Mouse (Mus musculus) liver, embryonic 14.5 days (tissue): ENCODE results near the gene Tll1. TPM values are rescaled to one million over a fixed set of nuclear protein-coding genes. Genes with fewer than 3 reads are reported as not detected.

ENCODE experiments used
- ATAC-seq: fragments of 200-750 bp; cut with Nextera tagmentation; 2 replicates; pipeline ENCODE4 v1.8.0; 2017; ENCODE audit warnings: moderate number of reproducible peaks, mild to moderate bottlenecking, moderate library complexity; ENCODE audit not compliant: insufficient read depth
- DNase-seq, 3 experiments: peaks; one replicate each; pipeline ENCODE4 v3.0.0-alpha.2; 2012 to 2013; ENCODE audit warnings: low read depth in 3 of 3, low spot score in 3 of 3
- H3K27ac ChIP-seq: fragments of 300-500 bp; sonication (generic); 2 replicates; pipeline ENCODE4 v1.5.1; 2014; ENCODE audit warnings: moderate library complexity, mild to moderate bottlenecking, control low read depth, inconsistent platforms
- H3K27me3 ChIP-seq: fragments of 300-500 bp; sonication (generic); 2 replicates; pipeline ENCODE4 v1.6.1; 2014; ENCODE audit warnings: mild to moderate bottlenecking, low read length, moderate library complexity; ENCODE audit not compliant: control insufficient read depth, insufficient read depth
- H3K36me3 ChIP-seq: fragments of 300-500 bp; sonication (generic); replicated peaks from 2 replicates; pipeline ENCODE4 v1.6.1; 2014; ENCODE audit warnings: low read depth; ENCODE audit not compliant: control insufficient read depth, insufficient read depth
- H3K4me1 ChIP-seq, 2 experiments: fragments of 200-500 bp in 1 of 2; fragments of 300-500 bp in 1 of 2; sonication (generic) in 1 of 2; replicated peaks; 2 replicates each; pipeline ENCODE4 v1.6.1; 2012 to 2014; ENCODE audit warnings: antibody characterized with exemption in 1 of 2, inconsistent platforms in 1 of 2, low read length in 1 of 2; ENCODE audit not compliant: control insufficient read depth in 2 of 2, insufficient read depth in 2 of 2
- H3K4me2 ChIP-seq: fragments of 300-500 bp; sonication (generic); 2 replicates; pipeline ENCODE4 v1.6.1; 2014; ENCODE audit warnings: low read depth, mild to moderate bottlenecking, control low read depth, moderate library complexity
- H3K4me3 ChIP-seq, 2 experiments: fragments of 200-500 bp in 1 of 2; fragments of 300-500 bp in 1 of 2; sonication (generic) in 1 of 2; 2 replicates each; pipeline ENCODE4 v1.5.1; 2012 to 2014; ENCODE audit warnings: low read depth in 2 of 2, low read length in 2 of 2, mild to moderate bottlenecking in 2 of 2, control low read depth in 1 of 2, inconsistent platforms in 1 of 2, moderate library complexity in 1 of 2; ENCODE audit not compliant: insufficient read depth in 1 of 2
- H3K9ac ChIP-seq: fragments of 300-500 bp; sonication (generic); replicated peaks from 2 replicates; pipeline ENCODE4 v1.6.1; 2014; ENCODE audit warnings: mild to moderate bottlenecking, control low read depth, moderate library complexity
- H3K9me3 ChIP-seq: fragments of 300-500 bp; sonication (generic); 2 replicates; pipeline ENCODE4 v1.6.1; 2016; ENCODE audit warnings: low read length, mixed read lengths; ENCODE audit not compliant: control insufficient read depth
- CTCF ChIP-seq: IDR thresholded peaks from 2 replicates; pipeline ENCODE4 v1.5.1; 2016; ENCODE audit warnings: antibody characterized with exemption, low read depth, control low read depth
- EP300 ChIP-seq: IDR thresholded peaks from 2 replicates; pipeline ENCODE4 v1.6.1; 2016; ENCODE audit warnings: antibody characterized with exemption, low read depth
- WGBS: fragments of 180-500 bp; shearing (Covaris S2); extraction: QIAGEN DNeasy Blood & Tissue Kit; methylation state at CpG from one replicate; pipeline ENCODE4 v1.1.7; 2014; ENCODE audit not compliant: insufficient replicate concordance; 5-methylcytosine and 5-hydroxymethylcytosine counted together
- polyA plus RNA-seq, 2 experiments: library from polyadenylated mRNA; depleted of rRNA in 1 of 2; stranded (reverse) in 1 of 2; unstranded in 1 of 2; fragments of >200 nt; fragmentation: Nextera tagmentation in 1 of 2; extraction: Ambion mirVana in 1 of 2; gene quantifications; 2 replicates each; pipeline versions ENCODE4 v1.2.1 to v1.2.3; 2012 to 2014

Tll1 gene
- polyA plus RNA-seq, 2 experiments: 0.01 TPM; not detected in 1

- no peaks in the 10 kb centered on the region for H3K9me3 ChIP-seq
- TF ChIP-seq CTCF: no peak
- no peaks in the 10 kb centered on the region for H3K4me1 ChIP-seq
- H3K36me3 ChIP-seq: no peaks in the 10 kb centered on the region
- no peak overlapping the region for H3K4me3 ChIP-seq
- no peak overlapping the region for H3K4me2 ChIP-seq
- ATAC-seq (no peak), DNase-seq (no peak)
- WGBS: 60% methylated on average over 2 of the region's 2 CpGs
- no peak overlapping the region for H3K27ac ChIP-seq
- H3K27me3 ChIP-seq: no peaks in the 10 kb centered on the region
- H3K9ac ChIP-seq: no peak overlapping the region
These were observed 32.3 kb downstream of the Tll1 start for GRCm38 (mm10) chr8:64173759-64174158.

GRCm38 (mm10) chr8:64152899-64153891 lies 52.9 kb downstream of the Tll1 start:
- Histone ChIP-seq H3K9ac (no peak overlapping the region), H3K9me3 (no peaks in the 10 kb centered on the region), H3K27me3 (no peaks in the 10 kb centered on the region), H3K27ac (no peak overlapping the region), H3K36me3 (no peaks in the 10 kb centered on the region), H3K4me2 (no peak overlapping the region), H3K4me3 (no peak overlapping the region), H3K4me1 (no peaks in the 10 kb centered on the region)
- DNase-seq (no peak), ATAC-seq (no peak)
- WGBS: 49% methylated on average over 9 of the region's 9 CpGs
- TF ChIP-seq EP300 (no peak), CTCF (no peak)

DNA sequence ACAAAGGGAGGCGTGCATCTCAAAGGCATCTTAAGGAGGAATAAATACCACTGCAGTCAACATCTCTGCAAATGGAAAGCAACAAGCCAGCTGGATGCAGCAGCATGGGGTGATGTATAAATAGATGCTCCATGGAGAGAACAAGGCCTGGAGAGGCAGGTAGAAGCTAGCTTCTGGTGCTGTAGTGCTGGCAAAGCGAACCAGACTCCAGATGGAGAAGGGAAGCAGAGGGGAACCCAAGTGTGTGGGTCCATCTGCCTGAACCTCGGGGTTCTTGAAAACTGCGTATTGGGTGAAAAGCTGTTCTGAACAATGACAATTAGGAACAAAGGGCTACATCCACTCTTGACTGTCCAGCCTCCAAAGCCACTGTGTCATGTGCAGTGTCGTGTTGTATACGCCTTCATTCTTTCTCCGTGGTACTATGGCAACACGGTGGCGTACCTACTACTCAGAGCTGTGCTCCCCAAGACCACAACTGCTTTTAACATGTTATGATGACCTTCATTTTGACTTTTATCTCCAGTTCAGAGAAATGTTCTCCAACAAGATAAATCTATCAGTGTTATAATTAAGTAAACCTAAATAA lies 53.8 kb downstream of the Tll1 start:
- 64% methylated on average over 9 of the region's 9 CpGs for WGBS

DNA sequence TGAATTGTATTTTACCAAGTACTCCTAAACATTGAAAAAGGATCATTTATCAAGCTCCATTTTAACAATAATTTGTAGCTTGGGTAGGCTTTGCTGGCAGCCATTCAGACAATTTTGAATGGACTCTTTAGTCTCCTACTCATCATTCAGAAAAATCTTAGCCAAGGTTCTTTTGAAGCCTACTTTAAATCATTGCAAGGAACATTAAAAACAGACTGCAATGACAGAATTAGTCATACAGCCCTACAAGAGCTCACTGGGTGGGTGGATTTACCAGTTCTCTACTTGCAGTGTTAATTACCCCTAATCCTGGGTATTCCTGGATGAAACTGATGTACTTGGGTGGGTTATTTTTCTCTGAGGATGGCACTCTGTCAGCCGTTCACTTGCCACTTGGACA lies 69.5 kb downstream of the Tll1 start:
- TF ChIP-seq EP300: no peak
- no peak for TF ChIP-seq CTCF
- no peaks in the 10 kb centered on the region for H3K9me3 ChIP-seq

More for the DNA sequence above, 53.8 kb downstream of the Tll1 start:
- Histone ChIP-seq H3K27me3 (no peaks in the 10 kb centered on the region), H3K36me3 (no peaks in the 10 kb centered on the region), H3K4me3 (no peak overlapping the region), H3K27ac (no peak overlapping the region), H3K9ac (no peak overlapping the region), H3K9me3 (no peaks in the 10 kb centered on the region), H3K4me2 (no peak overlapping the region), H3K4me1 (no peaks in the 10 kb centered on the region)
- DNase-seq (no peak), ATAC-seq (no peak)
- TF ChIP-seq CTCF (no peak), EP300 (no peak)

DNA sequence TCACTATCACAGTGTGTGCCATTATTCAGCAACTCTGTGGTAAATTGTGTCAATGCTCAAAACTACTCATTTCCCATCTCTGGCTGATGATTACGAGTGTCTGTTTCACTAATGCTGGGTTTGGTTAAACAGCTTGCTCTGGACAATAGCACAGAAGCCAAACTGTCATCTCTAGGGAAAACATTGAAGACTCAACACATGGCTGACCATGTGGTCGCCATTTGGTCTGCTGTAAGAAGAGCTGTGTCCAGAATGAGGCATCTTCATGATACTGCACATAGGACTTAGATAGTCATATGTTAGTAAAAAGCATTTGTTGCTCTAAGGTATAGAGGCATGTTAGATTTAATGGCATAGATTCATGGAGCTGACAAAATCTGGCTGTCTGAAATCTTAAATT lies 98.9 kb downstream of the Tll1 start:
- no peak overlapping the region for H3K4me3 ChIP-seq
- no peaks in the 10 kb centered on the region for H3K27me3 ChIP-seq
- 38% methylated on average over 2 of the region's 2 CpGs for WGBS
- TF ChIP-seq CTCF: no peak
- no peak for TF ChIP-seq EP300
- no peak overlapping the region for H3K9ac ChIP-seq
- no peaks in the 10 kb centered on the region for H3K4me1 ChIP-seq
- H3K27ac ChIP-seq: no peak overlapping the region
- no peaks in the 10 kb centered on the region for H3K36me3 ChIP-seq
- H3K9me3 ChIP-seq: no peaks in the 10 kb centered on the region
- no peak for ATAC-seq
- H3K4me2 ChIP-seq: no peak overlapping the region
- no peak for DNase-seq

More for the DNA sequence above, 69.5 kb downstream of the Tll1 start:
- Histone ChIP-seq H3K4me3 (no peak overlapping the region), H3K4me1 (no peaks in the 10 kb centered on the region), H3K4me2 (no peak overlapping the region), H3K36me3 (no peaks in the 10 kb centered on the region), H3K27me3 (no peaks in the 10 kb centered on the region), H3K9ac (no peak overlapping the region), H3K27ac (no peak overlapping the region)
- DNase-seq (no peak), ATAC-seq (no peak)
- WGBS: 52% methylated on average over 1 of the region's 1 CpGs
